Comparison of ENCODE assay signal across 9 mouse cellular contexts in the genomic region with DNA sequence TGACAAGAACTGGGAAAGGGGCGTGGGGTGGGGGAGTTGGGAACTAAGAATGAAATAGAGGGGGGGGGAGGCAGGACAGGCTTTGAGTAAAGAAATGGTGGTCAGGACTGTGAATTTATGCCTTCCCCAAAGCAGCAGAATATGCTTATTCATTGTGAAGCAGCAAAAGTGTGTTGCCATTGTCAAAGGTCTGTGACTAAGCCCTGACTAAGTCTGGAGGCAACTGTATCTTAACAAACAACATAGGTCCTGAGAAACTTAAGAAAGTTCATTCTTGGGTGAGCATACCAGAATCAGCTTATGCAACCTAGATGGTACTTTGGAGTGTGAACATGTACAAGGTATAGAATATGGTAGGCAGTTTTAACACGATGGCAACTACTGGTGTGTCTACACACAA. TPM values are rescaled to one million over a fixed set of nuclear protein-coding genes. Genes with fewer than 3 reads are reported as not detected.
DNase-seq lines count a peak whose midpoint lies in the region; ATAC-seq and TF ChIP-seq lines count a peak whose summit lies in the region.
"Had no signal": no experiment of that assay in that cellular context is flagged by ENCODE, and none has a peak within 500 bp of the region (broad histone marks: within the 10 kb centered on the region; RNA-seq: fewer than 3 reads in every experiment).

No protein-coding gene starts in this region.

- TF ChIP-seq EP300 in liver, embryonic 14.5 days (IDR thresholded peaks at IDR 0.05; ENCODE audit: low read depth), result peak; percentile 20; the same call in 1 of the 2 replicates

- 59% methylated on average over 2 of the region's 2 CpGs for WGBS in forebrain, embryonic 15.5 days
- 46% methylated on average over 2 of the region's 2 CpGs for WGBS in liver, embryonic 14.5 days (ENCODE audit: insufficient replicate concordance)

- no peak overlapping the region for H3K9ac ChIP-seq in forebrain, embryonic 15.5 days (replicated peaks)
- H3K9ac ChIP-seq in liver, embryonic 14.5 days (replicated peaks), result peak overlapping the region; percentile 92

- H3K36me3 ChIP-seq in erythroblast, embryonic 14.5 days (ENCODE audit: control insufficient read depth), result peaks cover 41% of the 10 kb centered on the region
- H3K36me3 ChIP-seq in forebrain, embryonic 15.5 days, result peaks cover 17% of the 10 kb centered on the region
- peaks cover 15% of the 10 kb centered on the region for H3K36me3 ChIP-seq in liver, embryonic 14.5 days (replicated peaks; ENCODE audit: control insufficient read depth, insufficient read depth, low read depth)

- H3K4me2 ChIP-seq in forebrain, embryonic 15.5 days (replicated peaks), result peak overlapping the region; percentile 63
- H3K4me2 ChIP-seq in liver, embryonic 14.5 days (ENCODE audit: low read depth), result peak overlapping the region; percentile 88

- no peaks in the 10 kb centered on the region for H3K9me3 ChIP-seq in erythroblast, embryonic 14.5 days (ENCODE audit: control insufficient read depth, low read length)
- no peaks in the 10 kb centered on the region for H3K9me3 ChIP-seq in forebrain, embryonic 15.5 days
- no peaks in the 10 kb centered on the region for H3K9me3 ChIP-seq in liver, embryonic 14.5 days (ENCODE audit: control insufficient read depth, low read length)

- H3K4me3 ChIP-seq in erythroblast, embryonic 14.5 days (replicated peaks), result peak overlapping the region; percentile 70
- peak overlapping the region; percentile 71 for H3K4me3 ChIP-seq in forebrain, embryonic 15.5 days
- peak overlapping the region; percentile 90 to 91 for H3K4me3 ChIP-seq in liver, embryonic 14.5 days (ENCODE audit: insufficient read depth in 1 of 2, low read depth in 2 of 2, low read length in 2 of 2)

- intact Hi-C loops in left cerebral cortex, postnatal 25 days (cut with DNase I), result no loop called here

- no peaks in the 10 kb centered on the region for H3K27me3 ChIP-seq in erythroblast, embryonic 14.5 days (ENCODE audit: control insufficient read depth)
- no peaks in the 10 kb centered on the region for H3K27me3 ChIP-seq in forebrain, embryonic 15.5 days
- H3K27me3 ChIP-seq in liver, embryonic 14.5 days (ENCODE audit: control insufficient read depth, insufficient read depth, low read length), result no peaks in the 10 kb centered on the region

- no peak for ATAC-seq in erythroblast, adult 5-6 weeks (replicated peaks; ENCODE audit: low FRiP score, poor library complexity, severe bottlenecking)
- no peak for ATAC-seq in forebrain, embryonic 15.5 days (replicated peaks)
- ATAC-seq in liver, embryonic 14.5 days (ENCODE audit: insufficient read depth), result no peak

- TF ChIP-seq CTCF in liver, embryonic 14.5 days (IDR thresholded peaks at IDR 0.05; ENCODE audit: low read depth), result no peak

- no peak overlapping the region for H3K27ac ChIP-seq in forebrain, embryonic 15.5 days (replicated peaks)
- peak overlapping the region; percentile 50 for H3K27ac ChIP-seq in liver, embryonic 14.5 days

- peaks cover 27% of the 10 kb centered on the region for H3K4me1 ChIP-seq in erythroblast, embryonic 14.5 days (ENCODE audit: control insufficient read depth)
- peaks cover 9% of the 10 kb centered on the region for H3K4me1 ChIP-seq in forebrain, embryonic 15.5 days
- H3K4me1 ChIP-seq in liver, embryonic 14.5 days (replicated peaks; ENCODE audit: control insufficient read depth in 2 of 2, insufficient read depth in 2 of 2, low read length in 1 of 2), result peaks cover 10 to 16% of the 10 kb centered on the region in 2 experiments; a peak in 3 of 4 replicates

- DNase-seq in A20 (ENCODE audit: low read depth, low spot score) (peak; percentile 12), MN1 (ENCODE audit: low spot score) (no peak)
- peak; percentile 34 to 53 (median 42) for DNase-seq in liver, embryonic 14.5 days (ENCODE audit: low read depth in 3 of 3, low spot score in 3 of 3)
- no peak for DNase-seq in left cerebral cortex, adult 9 months (ENCODE audit: low spot score in 2 of 2)
- DNase-seq in left cerebral cortex, postnatal 25 days (ENCODE audit: low spot score in 2 of 2), result no peak
- DNase-seq: cerebellum, postnatal 10 days had no signal

RNA-seq across cellular contexts. Expression of a gene that starts 1.3 kb away (rescaled TPM):
- 2.2 and 3.4 TPM in 2 replicates for polyA plus RNA-seq in erythroblast, embryonic 14.5 days (2012)
- total RNA-seq in erythroblast, adult 5-6 weeks (2015; ENCODE audit: low replicate concordance), result 56.4 and 74.9 TPM in 2 replicates
- total RNA-seq in erythroblast, adult 5-6 weeks (2017; ENCODE audit: low replicate concordance), result 50.2 and 57.3 TPM in 2 replicates
- 280 and 285 TPM in 2 replicates for polyA plus RNA-seq in forebrain, embryonic 15.5 days (2015; fragmentation: Nextera tagmentation; extraction: Ambion mirVana)
- 89.1 and 101 TPM in 2 replicates for polyA plus RNA-seq in liver, embryonic 14.5 days (2012; rRNA removed)
- 220 and 227 TPM in 2 replicates for polyA plus RNA-seq in liver, embryonic 14.5 days (2014; fragmentation: Nextera tagmentation; extraction: Ambion mirVana)
- total RNA-seq in left cerebral cortex, postnatal 25 days (2021), result 10 to 100 TPM; 87.9 to 88.9 TPM

Comparison
In these comparisons a context has a peak if more than half of its experiments do, and no peak if none do; other contexts are left out.
1. DNase-seq: peak in A20 (single experiment) and liver, embryonic 14.5 days (3 of 3); none in MN1 (single experiment), left cerebral cortex, adult 9 months (0 of 2) and left cerebral cortex, postnatal 25 days (0 of 2).
2. RNA of a gene that starts 1.3 kb away (polyA plus RNA-seq): 280 to 285 TPM in forebrain, embryonic 15.5 days and 89.1 to 227 TPM in liver, embryonic 14.5 days; 2.2 to 3.4 TPM in erythroblast, embryonic 14.5 days; every median in the first group is over 10 times any median in the second.
3. Peak in every context shown above with its lines, with median percentiles within 50 percentile points of each other: H3K4me3 ChIP-seq.